Mouse (Mus musculus) small intestine, adult 2 months (tissue): ENCODE measurements around the gene Sdhb.

Experiments used
- CTCF ChIP-seq: fragments of 200-500 bp; IDR thresholded peaks from 2 replicates; pipeline ENCODE4 v1.5.1; 2012; ENCODE audit warnings: low read depth, mild to moderate bottlenecking, control low read depth, inconsistent platforms, low read length, moderate library complexity, mixed read lengths; ENCODE audit not compliant: insufficient replicate concordance, insufficient read length; ENCODE audit errors: extremely low read depth
- POLR2A ChIP-seq: fragments of 200-500 bp; IDR thresholded peaks from 2 replicates; pipeline ENCODE4 v1.6.1; 2012; ENCODE audit warnings: low read depth, mild to moderate bottlenecking, control low read depth, inconsistent platforms, low read length, moderate library complexity

GRCm38 (mm10) chr4:140949052-140949451, 12.0 kb upstream of the Sdhb start:
- TF ChIP-seq CTCF (no peak), POLR2A (no peak)
